Mouse (Mus musculus) liver, adult 2 months (tissue): ENCODE data around the gene Rbms1. TPM values are rescaled to one million over a fixed set of nuclear protein-coding genes. Genes with fewer than 3 reads are reported as not detected.
A peak's percentile ranks its signal among the peaks of the same experiment; 100 is the strongest.

ENCODE experiments used
- DNase-seq: peaks from one replicate; pipeline ENCODE4 v3.0.0-alpha.2; 2011; ENCODE audit warnings: low read depth, low spot score; ENCODE audit errors: extremely low read depth
- H3K27ac ChIP-seq: fragments of 200-500 bp; replicated peaks from 2 replicates; pipeline ENCODE4 v1.5.1; 2012; ENCODE audit warnings: low read depth, mild to moderate bottlenecking, control low read depth, inconsistent platforms, low read length; ENCODE audit not compliant: insufficient read depth
- H3K27me3 ChIP-seq: fragments of 200-500 bp; 2 replicates; pipeline ENCODE4 v1.6.1; 2012; ENCODE audit warnings: mild to moderate bottlenecking, moderate library complexity, low read length, inconsistent platforms; ENCODE audit not compliant: control insufficient read depth, insufficient read depth
- H3K36me3 ChIP-seq: fragments of 200-500 bp; 2 replicates; pipeline ENCODE4 v1.6.1; 2012; ENCODE audit warnings: low read length, inconsistent platforms; ENCODE audit not compliant: control insufficient read depth, insufficient read depth
- H3K4me1 ChIP-seq: fragments of 200-500 bp; 2 replicates; pipeline ENCODE4 v1.6.1; 2011; ENCODE audit warnings: low read length; ENCODE audit not compliant: control insufficient read depth, insufficient read depth
- H3K4me3 ChIP-seq: fragments of 200-500 bp; 2 replicates; pipeline ENCODE4 v1.5.1; 2011; ENCODE audit warnings: low read depth, mild to moderate bottlenecking, control low read depth, low read length, moderate library complexity; ENCODE audit not compliant: insufficient read depth
- H3K79me2 ChIP-seq: fragments of 200-500 bp; 2 replicates; pipeline ENCODE4 v1.6.1; 2012; ENCODE audit warnings: inconsistent platforms, mild to moderate bottlenecking, low read length, moderate library complexity; ENCODE audit not compliant: control insufficient read depth, insufficient read depth
- H3K9ac ChIP-seq: fragments of 200-500 bp; 2 replicates; pipeline ENCODE4 v1.6.1; 2012; ENCODE audit warnings: low read depth, mild to moderate bottlenecking, control low read depth, inconsistent platforms, low read length
- CTCF ChIP-seq: fragments of 200-500 bp; IDR thresholded peaks from 2 replicates; pipeline ENCODE4 v1.5.1; 2011; ENCODE audit warnings: low read depth, low read length, control low read depth
- POLR2A ChIP-seq: fragments of 200-500 bp; IDR thresholded peaks from 2 replicates; pipeline ENCODE4 v1.6.1; 2011; ENCODE audit warnings: low read length, control low read depth; ENCODE audit not compliant: insufficient read depth; ENCODE audit errors: extremely low read depth
- WGBS: fragments of 180-500 bp; shearing (Covaris S2); methylation state at CpG from one replicate; pipeline ENCODE4 v1.1.7; 2018; 5-methylcytosine and 5-hydroxymethylcytosine counted together
- polyA plus RNA-seq: library from polyadenylated mRNA; depleted of rRNA; stranded (reverse); fragments of >200 nt; gene quantifications from 2 replicates; pipeline ENCODE4 v1.2.3, GENCODE M21; 2012; rRNA removed
- total RNA-seq: library from RNA; depleted of rRNA; stranded (reverse); fragments of >200 nt; gene quantifications from 2 replicates; pipeline ENCODE4 v1.2.3, GENCODE M21; 2014; rRNA removed

The Rbms1 gene
- total RNA-seq, result 25.8 and 33.2 TPM in 2 replicates
- polyA plus RNA-seq, result 34.0 and 54.6 TPM in 2 replicates

DNA sequence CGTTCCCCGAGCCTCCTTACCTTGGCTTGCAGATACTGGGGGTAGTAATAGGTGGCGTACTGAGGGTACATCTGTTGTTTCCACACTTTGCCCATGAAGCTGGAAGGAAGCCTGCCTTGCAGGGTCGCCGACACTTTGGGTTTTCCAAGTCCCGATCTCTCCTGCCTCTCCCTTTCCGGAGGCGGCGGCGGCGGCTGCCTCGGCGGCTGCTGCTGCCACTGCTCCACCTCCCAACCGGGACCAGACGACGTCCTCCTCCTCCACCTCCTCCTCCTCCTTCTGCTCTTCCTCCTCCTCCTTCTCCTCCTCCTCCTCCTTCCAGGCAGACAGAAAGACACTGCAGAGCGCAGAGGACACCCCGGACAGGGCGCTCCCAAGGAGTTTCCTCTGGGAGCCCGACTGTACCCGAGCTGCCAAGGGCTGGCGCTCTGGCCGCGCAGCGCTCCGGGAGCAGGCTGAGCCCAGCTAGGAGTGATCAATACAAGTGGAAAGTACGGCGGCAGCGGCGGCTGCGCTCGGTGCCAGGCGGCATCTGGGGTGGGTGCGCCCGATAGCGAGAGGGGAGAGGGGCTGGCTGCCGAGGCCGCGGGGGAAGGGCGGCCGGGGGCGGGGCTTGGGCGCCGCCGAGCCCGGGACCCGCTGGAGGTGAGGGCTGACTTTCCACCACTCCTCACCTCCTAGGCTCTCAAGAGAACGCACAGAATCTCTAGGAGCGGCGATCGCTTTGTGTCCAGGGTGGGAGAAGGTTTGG is at the start of gene Rbms1:
Gene Rbms1 (minus strand): TSS at position 522 of the 751 bp plus-strand sequence.
- Histone ChIP-seq H3K4me3 (peak within 1 kb of the TSS; percentile 93), H3K4me1 (peaks cover 5% of the 10 kb centered on the region; the same call in 1 of the 2 replicates), H3K9ac (peak within 1 kb of the TSS; percentile 97), H3K27me3 (no peaks in the 10 kb centered on the region), H3K36me3 (no peaks in the 10 kb centered on the region), H3K27ac (peak within 1 kb of the TSS; percentile 97), H3K79me2 (peaks cover 3% of the 10 kb centered on the region; the same call in 1 of the 2 replicates)
- TF ChIP-seq POLR2A (peak; percentile 79), CTCF (no peak)
- WGBS, result under 1% methylated on average over 47 of the region's 51 CpGs
- peak; percentile 67 for DNase-seq

DNA sequence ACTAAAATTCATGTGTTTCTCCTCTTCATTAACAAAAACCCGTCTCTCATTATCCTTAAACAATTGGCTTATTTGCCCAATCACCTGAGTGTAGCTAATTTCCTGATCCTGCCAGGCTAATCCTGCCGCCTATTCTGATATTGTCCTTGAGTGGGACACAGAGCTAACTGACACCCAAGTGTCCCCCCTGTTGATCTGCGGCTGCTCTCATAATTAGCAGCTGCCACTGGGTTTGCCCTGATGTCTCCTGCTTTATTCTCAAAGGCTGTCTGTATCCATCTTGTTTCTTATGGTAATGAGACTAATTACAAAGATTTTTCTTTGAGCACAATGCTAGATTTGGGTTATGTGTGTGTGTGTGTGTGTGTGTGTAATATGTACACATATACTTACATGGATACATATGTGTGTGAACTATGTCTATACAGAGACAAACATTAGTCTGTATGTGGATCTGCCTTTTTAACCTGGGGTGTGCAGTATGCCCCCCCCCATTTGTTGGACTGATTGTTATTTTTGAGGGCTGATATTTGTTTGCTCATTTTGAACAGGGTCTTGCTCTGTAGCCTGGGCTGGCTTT is 49.3 kb upstream of the Rbms1 start:
- H3K4me3 ChIP-seq, result no peak overlapping the region
- 88% methylated on average over 3 of the region's 3 CpGs for WGBS
- H3K27ac ChIP-seq, result no peak overlapping the region
- no peaks in the 10 kb centered on the region for H3K36me3 ChIP-seq
- TF ChIP-seq CTCF (no peak), POLR2A (no peak)
- H3K79me2 ChIP-seq, result no peaks in the 10 kb centered on the region
- H3K4me1 ChIP-seq, result peaks cover 4% of the 10 kb centered on the region; the same call in 1 of the 2 replicates
- H3K9ac ChIP-seq, result no peak overlapping the region
- DNase-seq, result no peak
- no peaks in the 10 kb centered on the region for H3K27me3 ChIP-seq

DNA sequence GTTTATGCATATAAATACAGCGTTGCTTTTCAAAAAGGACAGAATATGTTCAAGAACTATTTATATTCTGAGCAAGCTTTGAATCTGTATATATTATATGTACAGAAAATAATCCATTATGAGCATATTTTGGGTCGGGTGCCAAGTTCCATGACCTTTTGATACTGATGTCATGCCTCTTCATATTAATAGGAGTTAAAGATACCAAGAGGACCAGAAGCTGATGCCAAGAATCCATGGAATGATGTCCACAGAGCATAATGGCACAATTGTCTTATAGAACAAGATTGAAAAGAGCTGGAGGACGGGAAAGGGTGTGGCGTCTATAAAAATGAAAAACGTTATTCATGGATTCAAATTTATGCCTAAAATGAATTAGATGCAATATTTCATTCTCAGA is 23.3 kb upstream of the Rbms1 start:
- Histone ChIP-seq H3K36me3 (no peaks in the 10 kb centered on the region), H3K4me3 (no peak overlapping the region), H3K4me1 (no peaks in the 10 kb centered on the region), H3K9ac (no peak overlapping the region), H3K79me2 (no peaks in the 10 kb centered on the region), H3K27ac (no peak overlapping the region), H3K27me3 (no peaks in the 10 kb centered on the region)
- 74% methylated on average over 5 of the region's 5 CpGs for WGBS
- TF ChIP-seq POLR2A (no peak), CTCF (no peak)
- no peak for DNase-seq

DNA sequence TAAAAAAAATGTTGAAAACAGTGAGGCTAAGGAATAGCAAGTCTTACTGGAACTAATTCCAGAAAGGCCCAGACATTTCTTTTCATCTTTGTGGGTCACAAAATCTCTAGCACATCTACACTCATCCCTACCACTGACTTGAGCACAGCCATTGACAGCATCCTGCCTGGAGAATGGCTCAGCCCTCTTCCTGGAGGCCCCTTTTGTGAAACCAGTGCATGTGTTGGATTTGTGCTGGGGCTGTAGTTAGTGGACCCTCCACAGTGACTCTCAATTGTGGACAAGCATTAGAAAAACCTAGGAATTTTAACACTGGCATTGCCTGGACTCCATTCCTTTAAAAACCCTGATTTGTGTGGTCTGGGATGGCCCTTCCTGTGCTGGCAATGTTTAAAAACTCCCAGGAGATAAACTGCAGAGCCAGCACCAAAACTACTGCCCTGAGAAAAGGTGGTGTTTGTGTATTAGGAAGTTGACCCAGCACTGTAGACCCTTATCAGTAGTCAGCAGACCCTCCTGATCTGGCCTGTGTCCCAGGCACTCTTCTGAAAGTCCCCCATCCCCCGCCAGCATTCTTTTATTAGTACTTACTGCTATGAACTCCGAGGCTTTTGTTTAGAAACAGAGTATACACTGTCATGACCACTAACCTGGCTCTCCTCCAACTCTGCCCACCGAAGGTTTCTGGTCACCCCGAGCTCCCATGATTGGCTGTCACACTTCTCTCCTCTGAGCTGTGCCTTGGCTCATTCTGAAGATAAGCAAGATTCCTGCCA is 15.7 kb upstream of the Rbms1 start:
- Histone ChIP-seq H3K36me3 (no peaks in the 10 kb centered on the region), H3K4me3 (no peak overlapping the region), H3K27ac (0 out of 2 replicates have a peak overlapping the region, but pooled peaks have one; percentile 21), H3K27me3 (no peaks in the 10 kb centered on the region), H3K79me2 (no peaks in the 10 kb centered on the region), H3K9ac (no peak overlapping the region), H3K4me1 (no peaks in the 10 kb centered on the region)
- DNase-seq, result no peak
- TF ChIP-seq CTCF (no peak), POLR2A (no peak)
- 45% methylated on average over 4 of the region's 4 CpGs for WGBS

DNA sequence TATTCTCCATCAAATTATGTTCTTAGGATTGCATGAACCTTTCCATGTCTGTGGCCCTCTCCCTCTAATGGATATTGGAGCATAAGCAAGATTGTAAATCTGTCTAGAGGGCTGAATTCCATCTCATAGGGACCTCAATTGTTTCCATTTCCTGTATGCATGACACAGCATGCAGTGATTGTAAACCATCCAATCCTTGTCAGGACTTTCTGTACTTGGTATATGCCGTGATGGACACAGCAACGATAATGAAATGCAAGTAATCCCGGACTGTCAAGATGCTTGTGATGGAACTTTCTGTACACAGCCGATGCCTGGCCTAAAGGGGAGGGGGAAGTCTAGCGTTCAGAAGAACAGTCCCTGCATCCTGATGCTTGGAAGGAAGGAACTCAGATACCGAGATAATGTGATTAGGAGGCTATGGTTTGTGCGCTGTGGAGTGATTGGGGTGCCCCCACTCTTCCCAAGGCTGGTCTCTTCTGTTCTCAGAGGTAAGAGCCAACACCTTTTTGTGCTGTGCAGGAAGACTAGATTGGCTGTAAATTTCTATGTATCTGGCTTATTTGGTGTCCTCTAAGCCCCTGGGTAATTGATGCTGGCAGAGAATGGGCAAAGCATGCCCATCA is 9.3 kb upstream of the Rbms1 start:
- H3K36me3 ChIP-seq, result no peaks in the 10 kb centered on the region
- no peak for TF ChIP-seq POLR2A
- no peak for TF ChIP-seq CTCF
- no peaks in the 10 kb centered on the region for H3K4me1 ChIP-seq
- 71% methylated on average over 7 of the region's 7 CpGs for WGBS
- DNase-seq, result no peak
- no peak overlapping the region for H3K9ac ChIP-seq
- no peak overlapping the region for H3K27ac ChIP-seq
- H3K4me3 ChIP-seq, result no peak overlapping the region
- H3K27me3 ChIP-seq, result no peaks in the 10 kb centered on the region
- no peaks in the 10 kb centered on the region for H3K79me2 ChIP-seq
